Mouse (Mus musculus) spleen, adult 2 months (tissue): ENCODE measurements around the gene Cdkl1.

ENCODE experiments used
- CTCF ChIP-seq: fragments of 200-500 bp; IDR thresholded peaks from 2 replicates; pipeline ENCODE4 v1.5.1; 2011; ENCODE audit warnings: mild to moderate bottlenecking, inconsistent platforms; ENCODE audit not compliant: insufficient read depth, insufficient read length, insufficient replicate concordance; ENCODE audit errors: extremely low read depth
- POLR2A ChIP-seq: fragments of 200-500 bp; IDR thresholded peaks from 2 replicates; pipeline ENCODE4 v1.6.1; 2011; ENCODE audit warnings: low read depth, low read length, inconsistent platforms

DNA sequence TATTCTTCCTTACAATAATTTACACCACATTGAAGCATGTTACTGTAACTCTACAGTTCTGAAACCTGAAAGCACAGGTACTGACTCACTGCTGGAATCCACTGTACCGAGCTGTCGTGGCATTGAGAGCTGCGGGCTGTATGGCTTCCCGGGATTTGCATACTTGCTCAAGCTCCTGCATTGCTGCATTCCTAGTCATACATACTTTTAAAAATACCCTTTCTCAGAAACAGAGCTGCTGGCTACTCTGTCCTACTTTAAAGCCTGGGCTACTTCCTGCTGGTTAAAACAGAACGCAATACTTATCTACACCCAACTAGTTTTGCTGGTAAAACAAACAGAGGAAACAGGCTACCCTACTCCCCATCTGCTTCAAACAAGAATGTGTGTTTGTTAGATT lies 46.9 kb downstream of the Cdkl1 start:
- no peak for TF ChIP-seq CTCF
- no peak for TF ChIP-seq POLR2A
